Mouse (Mus musculus): Measurements from ENCODE around the gene Tenm3. TPM values are rescaled to one million over a fixed set of nuclear protein-coding genes. Genes with fewer than 3 reads are reported as not detected.
"Not testable (repeated sequence)": the region's sequence is repeated elsewhere in the genome, so short reads cannot be mapped to it uniquely, and the experiment has no call there.

The Tenm3 gene
- polyA plus RNA-seq, 1 experiment from 2014 or later, result 26.2 TPM

- no peaks in the 10 kb centered on the region for H3K4me1 ChIP-seq
- H3K27me3 ChIP-seq, result no peaks in the 10 kb centered on the region
- no peak for ATAC-seq (replicated peaks; ENCODE audit: low FRiP score)
- no peak overlapping the region for H3K4me2 ChIP-seq
- no peak overlapping the region for H3K27ac ChIP-seq
- no peaks in the 10 kb centered on the region for H3K9me3 ChIP-seq (replicated peaks)
- no peak overlapping the region for H3K9ac ChIP-seq
- no peak overlapping the region for H3K4me3 ChIP-seq (replicated peaks)
- no peaks in the 10 kb centered on the region for H3K36me3 ChIP-seq
- WGBS, result 93% methylated on average over 9 of the region's 9 CpGs
Measured at GRCm38 (mm10) chr8:48195971-48196370, 647.8 kb downstream of the Tenm3 start.

GRCm38 (mm10) chr8:48188586-48188985 lies 655.2 kb downstream of the Tenm3 start:
- WGBS, result 96% methylated on average over 12 of the region's 12 CpGs
- Histone ChIP-seq H3K9ac (no peak overlapping the region), H3K4me3 (replicated peaks) (no peak overlapping the region), H3K4me2 (no peak overlapping the region), H3K9me3 (replicated peaks) (no peaks in the 10 kb centered on the region), H3K27ac (no peak overlapping the region), H3K27me3 (no peaks in the 10 kb centered on the region), H3K36me3 (no peaks in the 10 kb centered on the region), H3K4me1 (no peaks in the 10 kb centered on the region)
- no peak for ATAC-seq (replicated peaks; ENCODE audit: low FRiP score)

GRCm38 (mm10) chr8:48183758-48184157 lies 660.0 kb downstream of the Tenm3 start:
- 94% methylated on average over 7 of the region's 7 CpGs for WGBS
- Histone ChIP-seq H3K9me3 (replicated peaks) (peaks cover 9% of the 10 kb centered on the region; the same call in 1 of the 2 replicates), H3K4me3 (replicated peaks) (no peak overlapping the region), H3K9ac (no peak overlapping the region), H3K27me3 (no peaks in the 10 kb centered on the region), H3K4me1 (0 out of 2 replicates have a peak, but pooled peaks cover 8% of the 10 kb centered on the region), H3K4me2 (no peak overlapping the region), H3K36me3 (no peaks in the 10 kb centered on the region), H3K27ac (no peak overlapping the region)
- no peak for ATAC-seq (replicated peaks; ENCODE audit: low FRiP score)

- peaks cover 9% of the 10 kb centered on the region; the same call in 1 of the 2 replicates for H3K9me3 ChIP-seq (replicated peaks)
- H3K4me3 ChIP-seq (replicated peaks), result no peak overlapping the region
- H3K27ac ChIP-seq, result no peak overlapping the region
- ATAC-seq (replicated peaks; ENCODE audit: low FRiP score), result no peak
- H3K9ac ChIP-seq, result no peak overlapping the region
- H3K4me2 ChIP-seq, result no peak overlapping the region
- no peaks in the 10 kb centered on the region for H3K36me3 ChIP-seq
- no peaks in the 10 kb centered on the region for H3K27me3 ChIP-seq
- WGBS, result 93% methylated on average over 3 of the region's 3 CpGs
- H3K4me1 ChIP-seq, result 0 out of 2 replicates have a peak, but pooled peaks cover 8% of the 10 kb centered on the region
Measured at GRCm38 (mm10) chr8:48181000-48181399, 662.8 kb downstream of the Tenm3 start.

- not testable (repeated sequence) for H3K36me3 ChIP-seq; H3K27me3 ChIP-seq; H3K4me1 ChIP-seq; H3K4me2 ChIP-seq; ATAC-seq (replicated peaks; ENCODE audit: low FRiP score); H3K4me3 ChIP-seq (replicated peaks); H3K27ac ChIP-seq; H3K9ac ChIP-seq; H3K9me3 ChIP-seq (replicated peaks)
- WGBS, result 79% methylated on average over 9 of the region's 9 CpGs
Measured at GRCm38 (mm10) chr8:48180146-48180545, 663.6 kb downstream of the Tenm3 start.

- no peak overlapping the region for H3K4me2 ChIP-seq
- no peaks in the 10 kb centered on the region for H3K36me3 ChIP-seq
- peaks cover 9% of the 10 kb centered on the region; the same call in 1 of the 2 replicates for H3K9me3 ChIP-seq (replicated peaks)
- no peak overlapping the region for H3K9ac ChIP-seq
- H3K27me3 ChIP-seq, result no peaks in the 10 kb centered on the region
- H3K4me3 ChIP-seq (replicated peaks), result no peak overlapping the region
- H3K27ac ChIP-seq, result no peak overlapping the region
- WGBS, result 26% methylated on average over 4 of the region's 4 CpGs
- ATAC-seq (replicated peaks; ENCODE audit: low FRiP score), result no peak
- H3K4me1 ChIP-seq, result 0 out of 2 replicates have a peak, but pooled peaks cover 8% of the 10 kb centered on the region
Measured at GRCm38 (mm10) chr8:48178993-48179392, 664.8 kb downstream of the Tenm3 start.

- H3K4me1 ChIP-seq, result 0 out of 2 replicates have a peak, but pooled peaks cover 8% of the 10 kb centered on the region
- 93% methylated on average over 1 of the region's 1 CpGs for WGBS
- H3K27me3 ChIP-seq, result no peaks in the 10 kb centered on the region
- no peak overlapping the region for H3K4me3 ChIP-seq (replicated peaks)
- no peak overlapping the region for H3K27ac ChIP-seq
- no peak for ATAC-seq (replicated peaks; ENCODE audit: low FRiP score)
- no peaks in the 10 kb centered on the region for H3K36me3 ChIP-seq
- no peak overlapping the region for H3K4me2 ChIP-seq
- peaks cover 9% of the 10 kb centered on the region; the same call in 1 of the 2 replicates for H3K9me3 ChIP-seq (replicated peaks)
- H3K9ac ChIP-seq, result no peak overlapping the region
Measured at GRCm38 (mm10) chr8:48177876-48178275, 665.9 kb downstream of the Tenm3 start.

All from kidney, embryonic 15.5 days (tissue).